Mouse (Mus musculus) right cerebral cortex, postnatal 4 days (tissue): ENCODE data around the gene Dph5.
"Not testable (repeated sequence)": the region's sequence is repeated elsewhere in the genome, so short reads cannot be mapped to it uniquely, and the experiment has no call there.

Experiments
- DNase-seq: peaks from one replicate; pipeline ENCODE4 v3.0.0-alpha.2; 2022

The Dph5 gene

DNA sequence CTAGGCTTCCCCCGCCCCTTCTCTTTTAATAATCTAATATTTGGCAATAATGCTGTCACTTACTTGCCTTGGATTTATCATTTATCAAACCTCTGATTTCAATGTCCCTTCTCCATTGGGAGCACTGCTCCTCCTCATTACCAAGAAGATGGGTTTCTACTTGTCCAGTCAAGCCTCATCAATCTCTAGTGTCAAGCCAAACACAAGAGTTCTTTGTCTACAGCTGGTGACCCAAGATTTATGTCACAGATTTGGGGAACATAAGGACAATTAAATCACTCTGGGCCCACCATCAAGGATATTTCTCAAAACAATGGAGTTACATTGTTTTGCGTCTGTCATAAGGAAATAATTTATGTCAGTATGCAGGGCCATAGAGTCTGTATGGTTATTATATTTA lies 5.5 kb downstream of the Dph5 start:
- no peak for DNase-seq

DNA sequence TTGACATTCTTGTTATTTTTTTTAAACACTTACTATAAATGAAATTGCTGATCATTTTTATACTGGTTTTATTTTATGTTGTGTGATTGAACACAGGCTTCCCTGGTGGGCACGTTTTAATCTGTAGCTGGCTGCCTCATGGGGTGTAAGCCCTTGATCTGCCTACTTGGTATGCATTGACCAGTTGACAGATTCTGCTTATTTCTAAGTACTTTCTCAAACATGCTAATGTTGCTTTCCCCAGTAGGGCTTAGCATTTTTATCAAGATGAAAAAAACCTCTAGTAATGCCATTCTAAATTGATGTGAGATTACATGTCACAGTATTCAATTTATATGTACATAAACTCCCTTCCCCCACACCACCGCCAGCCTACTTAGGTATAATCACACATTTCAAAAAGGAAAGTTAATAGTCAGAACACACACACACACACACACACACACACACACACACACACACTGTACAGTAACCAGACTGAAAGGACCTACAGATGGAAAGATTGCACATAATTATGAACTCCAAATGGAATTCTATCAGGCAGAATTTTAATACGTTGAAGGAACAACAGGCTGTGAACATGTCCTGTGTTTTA lies 10.8 kb downstream of the Dph5 start:
- DNase-seq: no peak

DNA sequence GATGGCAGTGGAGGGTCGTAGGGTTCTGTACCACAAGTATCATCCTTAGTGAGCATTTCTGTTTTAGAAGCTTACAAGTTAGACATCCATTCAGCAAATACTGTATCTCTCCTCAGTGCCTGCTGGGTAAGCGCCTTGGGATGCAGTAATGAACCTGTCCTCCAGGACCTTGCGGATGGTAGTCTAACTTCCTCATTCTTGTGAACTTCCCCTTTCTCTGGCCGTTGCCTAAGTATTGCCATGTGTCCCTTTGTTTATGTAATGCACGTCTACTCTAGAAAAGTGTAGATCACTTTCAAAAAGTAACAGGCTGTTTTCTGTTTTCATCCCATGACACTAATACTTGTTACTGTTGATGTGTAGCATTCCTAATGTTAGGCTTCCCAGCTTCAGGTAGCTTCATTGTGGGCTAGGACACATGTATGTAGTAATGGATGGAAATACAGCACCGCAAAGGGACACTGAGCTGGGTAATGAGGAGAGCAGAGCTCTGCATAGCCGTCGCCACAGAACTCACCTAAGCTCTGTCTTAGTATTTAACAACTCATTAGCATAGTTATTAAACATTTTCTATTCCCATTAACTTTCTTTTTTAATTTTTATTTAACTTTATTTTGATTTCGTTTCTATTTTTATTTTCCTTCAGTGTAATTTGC lies 14.8 kb downstream of the Dph5 start:
- no peak for DNase-seq

DNA sequence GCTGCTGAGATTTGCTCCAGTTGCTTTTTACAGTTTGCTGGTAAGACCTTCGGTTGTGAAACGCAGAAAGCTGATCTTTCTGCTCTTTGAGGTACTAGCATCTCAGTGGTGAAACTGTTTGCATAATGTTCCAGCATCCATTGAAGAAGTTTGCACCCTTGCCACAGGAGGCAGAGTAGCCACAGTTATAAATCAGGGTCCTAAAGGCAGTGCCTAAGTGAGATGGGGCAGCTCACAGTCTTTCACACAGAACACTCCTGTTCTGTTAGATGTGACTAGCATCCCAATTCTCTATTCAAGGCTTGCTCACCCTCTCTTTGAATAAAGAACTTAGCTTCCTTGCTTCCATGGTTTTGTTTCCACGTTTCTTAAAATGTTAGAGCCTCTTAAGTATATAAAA lies 17.4 kb downstream of the Dph5 start:
- no peak for DNase-seq

DNA sequence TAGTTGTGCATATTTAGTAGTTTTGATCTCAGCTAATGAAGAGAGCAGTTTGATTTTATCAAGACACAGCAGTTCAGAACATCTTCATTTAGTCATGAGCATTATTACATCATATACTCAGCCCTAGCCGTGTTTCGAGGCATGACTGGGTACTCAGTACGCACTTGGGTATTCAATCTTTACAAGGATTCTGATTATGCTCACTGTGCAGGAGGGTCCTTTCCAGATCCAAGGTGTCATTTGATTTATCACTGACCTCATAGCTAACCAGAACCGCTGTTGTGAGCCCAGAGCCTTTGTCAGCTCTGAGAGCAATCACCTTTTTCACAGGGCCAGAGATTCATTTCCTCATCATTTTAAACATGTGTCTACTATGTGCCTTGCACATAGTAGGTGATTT lies 17.9 kb downstream of the Dph5 start:
- no peak for DNase-seq

DNA sequence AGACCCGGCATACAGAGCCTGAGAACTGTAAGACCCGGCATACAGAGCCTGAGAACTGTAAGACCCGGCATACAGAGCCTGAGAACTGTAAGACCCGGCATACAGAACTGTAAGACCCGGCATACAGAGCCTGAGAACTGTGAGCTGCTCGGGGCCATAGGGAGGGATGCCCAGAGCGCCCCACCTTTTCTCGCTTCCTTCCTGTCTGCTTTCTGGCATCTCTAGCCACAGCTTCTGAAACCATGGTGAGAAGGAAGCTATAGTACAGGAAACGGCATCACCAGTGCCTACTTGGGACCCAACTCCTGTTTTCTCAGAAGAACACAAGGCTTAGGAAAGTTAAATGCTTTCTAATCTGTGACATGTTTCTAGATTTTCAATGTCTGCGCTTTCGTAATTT lies 19.8 kb downstream of the Dph5 start:
- not testable (repeated sequence) for DNase-seq

DNA sequence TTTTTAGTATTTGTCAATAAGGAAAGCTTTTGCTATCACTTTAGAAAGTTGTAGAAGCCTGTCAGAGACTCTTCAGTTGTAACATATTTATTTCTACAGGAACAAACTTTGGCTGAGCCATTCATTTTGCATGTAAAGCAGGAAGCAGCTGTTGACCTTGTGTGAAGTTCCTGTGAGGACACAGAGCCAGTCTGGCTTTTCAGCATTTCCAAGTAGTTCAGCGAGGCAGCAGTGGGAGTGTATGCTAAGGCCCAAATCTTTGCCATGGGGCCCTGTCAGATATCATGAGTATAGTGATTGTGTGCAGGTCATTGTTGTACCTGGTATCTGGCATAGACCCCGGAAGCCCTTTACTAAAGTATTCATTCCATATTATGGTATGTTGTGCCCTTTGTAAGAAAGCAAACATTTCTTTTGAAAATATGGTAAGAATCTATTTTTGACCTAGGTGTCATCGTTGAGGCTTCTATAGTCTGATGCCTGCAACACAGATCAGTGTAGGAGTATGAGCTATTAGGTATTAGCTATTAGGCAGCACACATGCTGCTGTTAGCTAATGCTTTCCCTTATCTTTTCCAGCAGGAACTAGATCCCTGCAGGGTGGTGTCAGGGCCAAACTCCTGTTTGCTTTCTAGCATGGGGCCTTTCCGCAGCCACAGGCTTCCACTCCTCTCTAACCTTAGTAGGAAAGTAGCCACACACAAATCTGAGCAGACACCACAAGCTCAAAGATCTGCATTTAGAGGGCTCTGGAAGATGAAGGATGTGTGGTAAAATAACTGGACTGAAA lies 37.0 kb downstream of the Dph5 start:
- DNase-seq: no peak

DNA sequence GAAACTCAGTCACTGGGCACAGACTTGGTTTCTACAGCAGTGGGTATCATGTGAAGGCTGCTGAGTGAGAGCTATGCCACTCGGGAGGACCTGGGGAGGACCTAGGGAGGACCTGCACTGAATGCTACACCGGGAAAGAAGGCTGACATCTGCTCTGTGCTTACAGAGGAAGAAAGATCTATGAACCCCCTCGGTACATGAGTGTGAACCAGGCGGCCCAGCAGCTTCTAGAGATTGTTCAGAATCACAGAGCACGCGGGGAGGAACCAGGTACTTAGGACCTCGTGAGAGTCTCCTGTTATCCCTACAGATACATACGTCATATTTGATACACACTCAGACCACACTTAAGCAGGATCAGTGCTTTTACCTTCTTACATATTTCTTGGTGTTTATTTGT lies 38.9 kb downstream of the Dph5 start:
- no peak for DNase-seq

DNA sequence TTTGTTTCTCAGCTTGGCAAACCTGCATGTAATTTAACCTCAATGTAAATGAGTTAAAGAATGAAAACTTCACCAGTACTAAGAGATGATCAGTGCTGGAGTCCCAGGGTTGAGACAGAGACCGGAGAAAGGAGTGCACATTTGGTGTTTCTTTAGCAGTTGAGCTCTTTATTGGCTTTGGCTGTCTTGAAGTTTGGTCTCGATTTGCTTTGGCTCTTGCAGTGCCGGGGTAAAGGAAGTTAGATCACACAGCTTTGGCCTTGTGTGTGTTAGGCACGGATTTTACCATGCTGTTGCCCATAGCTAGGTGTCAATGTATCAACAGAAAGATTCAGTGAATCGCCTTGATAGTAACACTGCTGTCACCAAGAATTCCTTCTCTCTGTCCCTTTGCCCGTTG lies 44.1 kb downstream of the Dph5 start:
- DNase-seq: no peak

DNA sequence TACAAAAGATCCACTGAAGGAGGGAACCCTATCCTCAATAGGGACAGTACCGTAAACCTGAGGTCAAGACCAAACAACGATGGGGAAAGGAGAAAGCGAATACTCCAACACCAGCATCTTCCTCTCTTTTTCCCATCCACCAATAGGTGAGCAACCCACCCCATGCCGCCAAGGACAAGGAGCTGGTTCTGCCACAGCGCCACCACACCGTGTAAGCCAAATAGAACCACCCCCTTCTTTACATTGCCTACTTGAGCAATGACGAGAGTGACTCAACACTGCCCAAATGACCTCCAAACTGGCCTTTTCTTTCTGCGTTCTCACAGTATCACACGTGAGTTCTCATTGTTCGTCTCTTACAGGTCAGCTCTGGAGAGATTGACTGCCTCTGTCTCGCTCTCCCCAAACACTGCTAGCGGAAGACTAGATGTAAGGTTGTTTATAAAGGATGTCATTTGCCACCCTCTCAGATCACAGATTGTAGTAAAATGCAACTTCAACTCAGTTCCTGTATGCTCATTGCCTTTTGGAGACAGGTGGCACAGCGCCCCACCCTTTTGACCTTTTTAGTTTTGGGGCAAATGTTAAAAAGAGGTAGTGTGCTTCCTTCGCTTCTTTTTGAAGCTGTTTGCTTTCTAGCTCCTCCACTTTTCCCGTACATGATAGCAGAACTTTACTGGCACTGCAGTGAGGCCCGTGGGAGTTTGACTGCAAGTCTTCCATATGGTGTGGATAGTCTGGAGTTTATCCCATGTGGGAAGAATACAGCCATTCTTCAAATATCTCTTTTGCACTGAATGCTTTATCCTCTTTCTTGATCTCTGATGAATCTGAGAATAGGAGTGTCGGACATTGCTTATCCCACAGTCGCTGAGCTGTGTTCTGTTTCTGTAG lies 45.9 kb downstream of the Dph5 start:
- no peak for DNase-seq

DNA sequence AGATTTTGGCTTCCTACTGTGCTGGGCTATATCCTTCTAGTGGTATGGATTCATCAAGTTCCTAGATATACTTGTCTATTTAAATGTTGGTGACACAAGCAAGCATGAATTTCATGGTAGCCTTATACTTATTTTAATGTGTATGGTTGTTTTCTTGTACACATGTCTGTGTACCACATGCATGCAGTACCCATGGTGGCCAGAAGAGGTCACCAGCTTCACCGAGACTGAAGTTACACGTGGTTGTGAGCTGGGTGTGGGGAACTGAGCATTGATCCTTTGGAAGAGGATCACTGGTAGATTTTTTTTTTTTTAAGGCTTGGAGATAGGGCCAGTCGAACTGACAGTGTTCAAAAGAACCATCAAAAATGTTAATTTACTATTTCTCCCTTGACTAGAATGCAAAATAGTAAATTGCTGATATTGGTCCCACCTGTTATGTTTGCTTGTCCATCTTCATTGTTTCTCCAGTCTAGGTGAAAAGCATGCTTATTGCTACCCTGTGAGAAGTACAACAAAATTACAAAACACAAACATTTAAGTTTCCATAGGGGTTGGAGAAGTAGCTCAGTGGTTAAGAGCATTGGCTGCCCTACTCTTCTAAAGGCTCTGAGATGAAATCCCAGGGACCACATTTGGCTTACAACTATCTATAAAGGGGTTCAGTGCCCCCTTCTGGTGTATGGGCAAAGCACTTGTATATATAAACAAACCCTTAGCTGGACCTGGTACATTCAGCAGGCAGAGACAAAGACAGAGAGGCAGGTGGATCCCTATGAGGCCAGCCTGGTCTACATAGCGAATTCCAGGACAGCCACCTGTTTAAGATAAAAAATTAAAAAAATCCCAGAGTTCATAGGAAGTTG lies 49.3 kb downstream of the Dph5 start:
- DNase-seq: peak; percentile 49

DNA sequence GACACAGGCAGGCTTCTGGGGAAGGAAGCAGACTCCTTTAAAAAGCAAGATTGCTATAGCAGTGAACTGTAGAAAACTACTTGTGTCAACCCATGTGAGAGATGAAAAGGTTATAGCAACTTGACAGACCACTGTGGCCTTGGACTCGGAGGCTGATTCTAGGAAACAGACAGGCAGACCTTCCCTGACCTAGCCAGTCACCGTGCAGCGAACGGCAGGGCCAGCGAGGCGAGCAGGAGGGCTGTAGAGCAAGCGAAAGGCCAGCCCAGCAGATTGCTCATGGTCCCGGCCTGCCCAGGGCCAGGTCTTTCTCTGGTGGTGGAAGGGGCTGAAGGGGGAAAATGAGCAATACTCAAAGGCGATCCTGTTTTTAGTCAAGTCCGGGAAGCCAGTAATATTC lies 50.2 kb downstream of the Dph5 start:
- DNase-seq: no peak

DNA sequence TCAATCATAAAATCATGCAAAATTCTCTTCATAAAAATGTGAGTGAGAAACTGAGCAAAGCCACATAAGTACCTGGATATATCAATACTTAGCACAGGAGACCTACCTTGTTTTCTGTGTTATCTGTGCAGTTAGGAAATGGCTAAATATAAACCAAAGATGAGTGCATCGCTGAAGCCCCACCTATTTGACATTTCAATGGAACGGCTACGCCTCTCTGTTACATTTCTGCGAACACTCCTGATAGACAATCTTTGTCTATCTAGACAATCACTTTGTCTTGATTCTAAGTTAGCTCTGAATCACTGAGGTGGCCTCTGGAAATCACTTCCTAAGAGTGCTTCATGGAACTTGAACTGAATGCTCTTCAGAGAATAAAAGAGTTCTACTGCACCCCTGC lies 52.9 kb downstream of the Dph5 start:
- no peak for DNase-seq

DNA sequence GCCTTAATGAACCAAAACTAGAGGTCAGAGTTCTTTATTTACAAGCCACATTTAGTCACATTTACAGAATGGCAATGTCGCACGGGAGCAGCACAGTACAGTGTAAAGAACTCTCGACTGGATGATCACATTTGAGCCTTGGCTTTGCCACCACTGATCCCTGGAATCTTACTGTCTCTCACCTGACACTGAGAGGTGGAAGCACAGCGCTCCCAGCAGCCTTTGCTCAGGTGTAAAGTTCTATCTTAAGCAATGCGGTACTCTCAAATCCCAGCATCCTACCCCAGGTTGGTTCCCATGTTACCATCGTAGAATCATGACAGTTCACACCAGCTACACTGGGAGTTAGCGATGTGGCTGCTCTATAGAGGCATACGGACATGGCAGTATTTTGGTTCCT lies 53.8 kb downstream of the Dph5 start:
- no peak for DNase-seq

DNA sequence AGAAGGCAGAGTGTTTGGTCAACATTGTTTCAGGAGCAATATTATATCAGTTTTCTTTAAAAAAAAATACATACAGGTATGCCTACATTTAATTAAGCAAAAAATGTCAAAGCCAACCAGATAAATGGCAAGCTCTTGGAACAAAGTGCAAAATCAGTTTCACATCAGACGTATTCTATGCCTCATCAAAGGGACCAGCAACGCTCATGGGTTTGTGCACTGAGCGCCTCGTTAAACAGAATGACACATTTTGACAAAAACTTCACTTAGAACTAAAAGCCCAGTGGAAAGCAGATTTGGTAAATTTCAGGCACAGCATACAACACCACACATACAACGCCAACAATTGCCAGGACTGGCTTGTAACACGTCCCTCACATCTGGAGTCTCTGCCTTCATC lies 56.7 kb downstream of the Dph5 start:
- no peak for DNase-seq

DNA sequence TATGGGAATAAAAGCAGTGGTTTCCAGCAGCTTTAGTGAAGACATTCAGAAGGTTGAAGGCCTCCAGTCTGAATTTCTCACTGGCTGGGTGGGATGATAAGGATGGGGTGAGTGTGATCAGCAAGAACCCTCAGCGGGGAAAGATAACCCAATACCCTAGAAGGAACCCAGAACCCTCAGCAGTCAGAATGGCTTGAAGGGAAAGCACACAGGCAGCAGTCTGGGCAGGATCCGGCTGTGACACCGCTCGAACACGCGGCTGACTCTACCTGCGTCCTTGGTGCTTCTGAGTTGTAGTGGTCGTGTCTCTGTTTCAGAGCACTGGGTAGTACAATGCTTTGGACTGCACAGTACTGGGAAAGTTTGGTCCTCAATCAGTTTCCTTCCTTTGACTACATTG lies 58.6 kb downstream of the Dph5 start:
- DNase-seq: no peak

DNA sequence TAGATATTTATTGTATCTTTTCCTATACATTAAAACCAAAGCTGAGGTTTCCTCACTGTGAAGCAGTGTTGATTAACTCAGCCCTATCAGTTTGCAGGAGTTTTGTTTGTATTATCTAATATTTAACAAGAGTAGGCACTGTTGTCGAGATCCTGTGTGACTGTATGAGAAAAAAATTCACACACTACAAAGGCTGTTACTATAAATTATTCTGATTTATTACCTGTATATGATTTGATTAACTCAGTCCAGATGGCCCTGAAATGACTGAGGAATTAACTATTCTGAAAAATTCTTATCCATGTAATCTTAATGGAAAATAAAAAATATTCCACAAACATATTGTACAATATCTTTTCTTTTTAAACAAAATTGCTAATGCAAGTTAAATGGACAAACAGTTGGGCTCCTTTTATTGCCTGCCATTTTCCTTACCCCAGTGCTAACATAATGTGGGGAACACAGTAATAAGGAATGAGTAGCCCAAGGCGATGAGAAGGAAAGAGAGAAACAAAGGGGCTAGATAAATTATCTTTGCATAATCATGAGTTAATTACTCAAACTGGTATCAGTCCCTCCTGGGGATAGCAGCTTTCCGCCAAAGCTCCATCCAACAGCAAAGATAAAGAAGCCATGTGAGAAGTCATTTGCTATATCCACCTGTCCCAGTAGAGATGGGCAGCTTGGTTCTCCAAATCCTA lies 61.7 kb downstream of the Dph5 start:
- DNase-seq: no peak

DNA sequence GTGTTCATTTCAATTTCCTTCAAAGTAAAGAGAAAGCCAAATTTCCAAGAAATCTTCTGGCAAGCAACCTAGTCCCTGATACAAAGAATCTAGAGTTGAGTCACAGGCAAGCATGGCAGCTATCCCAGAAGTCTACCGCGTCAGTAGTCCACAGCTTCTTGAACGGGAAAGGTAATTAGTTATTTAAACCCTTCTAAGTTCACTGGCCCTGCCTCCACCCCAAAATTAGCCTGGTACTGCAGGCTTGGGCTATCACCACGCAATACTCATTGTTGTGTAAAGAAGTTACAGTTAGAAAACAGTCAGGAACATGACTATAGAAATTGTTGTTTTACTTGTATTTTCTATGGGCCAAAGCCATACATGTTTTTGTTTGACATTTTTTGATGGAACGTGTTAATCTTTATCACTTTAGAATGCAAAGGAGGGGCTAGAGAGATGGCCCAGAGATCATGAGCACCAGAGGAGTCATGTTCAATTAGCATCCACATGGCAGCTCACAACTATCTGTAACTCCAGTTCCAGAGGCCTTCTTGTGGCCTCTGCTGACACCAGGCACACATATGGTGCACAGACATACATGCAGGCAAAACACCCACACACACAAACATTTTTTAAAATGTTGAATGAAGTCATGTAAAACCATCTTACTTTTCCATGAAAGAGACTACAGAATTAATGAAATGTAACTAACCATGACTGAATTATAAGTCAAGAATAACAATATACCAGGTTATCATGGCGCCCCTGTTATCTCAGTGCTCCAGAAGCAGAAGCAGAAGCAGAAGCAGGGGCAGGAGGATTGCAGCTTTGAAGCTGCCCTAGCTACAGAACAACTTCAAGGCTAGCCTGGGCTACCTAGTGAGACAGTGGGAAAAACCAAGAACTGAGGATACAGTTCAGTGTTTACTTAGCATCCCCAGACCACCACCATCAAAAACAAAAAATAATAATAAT lies 62.6 kb downstream of the Dph5 start:
- DNase-seq: no peak

DNA sequence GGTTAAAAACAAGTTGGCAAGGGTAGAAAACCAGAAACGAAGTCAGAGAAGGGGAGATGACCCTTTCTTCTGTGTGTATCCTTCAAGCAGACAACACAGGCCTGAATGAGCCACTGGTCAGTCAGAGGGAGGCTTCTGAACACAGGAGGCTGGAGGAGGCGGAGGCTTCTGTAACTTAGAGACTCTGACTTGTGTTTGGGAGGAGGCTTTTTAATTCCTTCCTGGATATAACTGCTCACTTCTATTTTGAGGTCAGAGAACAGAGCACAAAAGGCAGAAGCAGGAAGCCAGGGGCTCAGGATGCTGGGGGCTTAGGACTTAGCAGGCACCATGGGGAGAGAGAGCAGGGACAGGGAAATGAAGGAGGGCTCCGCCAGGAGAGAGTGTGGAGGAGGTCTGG lies 63.6 kb downstream of the Dph5 start:
- no peak for DNase-seq

DNA sequence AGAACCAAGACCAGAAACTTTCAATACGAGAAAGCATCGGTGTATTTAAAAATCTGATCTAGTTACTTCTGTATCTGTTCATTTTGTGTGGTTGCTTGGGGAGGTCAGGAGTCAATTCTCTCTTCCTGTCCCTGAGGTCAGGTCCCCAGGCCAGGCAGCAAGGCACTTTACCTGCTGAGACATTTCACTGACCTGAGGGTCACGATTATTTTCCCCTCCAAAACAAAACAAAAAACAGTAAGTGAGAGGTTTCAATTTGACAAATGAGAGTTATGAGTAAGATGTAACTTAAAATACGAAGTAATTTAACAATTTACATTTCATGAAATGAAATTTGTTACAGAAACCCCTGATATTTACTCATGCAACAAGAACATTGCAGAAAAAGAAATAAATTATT lies 64.7 kb downstream of the Dph5 start:
- no peak for DNase-seq

DNA sequence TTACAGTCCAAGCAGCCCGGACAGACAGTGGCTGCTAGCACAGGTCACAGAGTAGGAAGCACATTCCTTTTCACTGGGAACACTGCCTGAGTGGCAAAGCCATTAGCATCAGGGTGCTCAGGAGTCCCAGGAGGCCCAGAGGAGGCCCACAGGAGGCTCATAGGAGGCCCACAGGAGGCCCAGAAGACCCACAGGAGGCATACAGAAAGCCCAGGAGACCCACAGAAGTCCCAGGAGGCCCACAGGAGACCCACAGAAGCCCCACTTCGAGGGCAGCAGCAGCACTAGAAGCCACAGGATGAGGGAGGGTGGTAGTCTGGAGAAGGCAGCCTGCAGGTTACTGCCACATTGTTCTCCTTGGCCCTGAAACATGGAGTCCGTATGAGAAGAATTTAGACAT lies 65.5 kb downstream of the Dph5 start:
- no peak for DNase-seq
